Mouse (Mus musculus) cerebellum, postnatal 36 days (tissue): ENCODE results near the gene Rnf186.

Experiments used
- DNase-seq, 2 experiments: peaks; one replicate each; pipeline ENCODE4 v3.0.0; 2021 to 2022; ENCODE audit warnings: mixed read lengths in 2 of 2

Gene Rnf186

DNA sequence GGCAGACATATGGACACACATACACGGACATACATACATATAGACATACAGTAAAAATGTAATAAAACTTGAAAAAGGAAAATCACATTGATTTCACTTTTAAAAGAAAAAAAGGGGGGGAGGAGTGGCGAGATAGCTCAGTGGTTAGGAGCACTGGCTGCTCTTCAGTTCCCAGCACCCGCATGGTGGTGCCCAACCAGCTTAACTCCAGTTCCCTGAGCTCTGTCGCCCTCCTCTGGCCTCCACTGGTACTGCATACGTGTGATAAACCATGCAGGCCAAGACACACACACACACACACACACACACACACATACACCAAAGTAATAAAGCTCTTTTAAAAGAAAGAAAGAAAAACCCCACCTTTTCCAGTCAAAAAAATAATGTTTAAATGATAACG lies 47.9 kb downstream of the Rnf186 start:
- no peak for DNase-seq
